Mouse (Mus musculus): ENCODE data around the gene Rcsd1.

- TF ChIP-seq CTCF (IDR thresholded peaks at IDR 0.05; ENCODE audit: extremely low read depth, insufficient read depth, low read length): no peak
- no peak for TF ChIP-seq POLR2A (IDR thresholded peaks at IDR 0.05; ENCODE audit: extremely low read depth, insufficient read depth, low read length)
Measured at GRCm38 (mm10) chr1:165748053-165748452, 38.5 kb upstream of the Rcsd1 start.
